Mouse (Mus musculus): ENCODE results near the gene Foxf1.

Foxf1 gene

DNA sequence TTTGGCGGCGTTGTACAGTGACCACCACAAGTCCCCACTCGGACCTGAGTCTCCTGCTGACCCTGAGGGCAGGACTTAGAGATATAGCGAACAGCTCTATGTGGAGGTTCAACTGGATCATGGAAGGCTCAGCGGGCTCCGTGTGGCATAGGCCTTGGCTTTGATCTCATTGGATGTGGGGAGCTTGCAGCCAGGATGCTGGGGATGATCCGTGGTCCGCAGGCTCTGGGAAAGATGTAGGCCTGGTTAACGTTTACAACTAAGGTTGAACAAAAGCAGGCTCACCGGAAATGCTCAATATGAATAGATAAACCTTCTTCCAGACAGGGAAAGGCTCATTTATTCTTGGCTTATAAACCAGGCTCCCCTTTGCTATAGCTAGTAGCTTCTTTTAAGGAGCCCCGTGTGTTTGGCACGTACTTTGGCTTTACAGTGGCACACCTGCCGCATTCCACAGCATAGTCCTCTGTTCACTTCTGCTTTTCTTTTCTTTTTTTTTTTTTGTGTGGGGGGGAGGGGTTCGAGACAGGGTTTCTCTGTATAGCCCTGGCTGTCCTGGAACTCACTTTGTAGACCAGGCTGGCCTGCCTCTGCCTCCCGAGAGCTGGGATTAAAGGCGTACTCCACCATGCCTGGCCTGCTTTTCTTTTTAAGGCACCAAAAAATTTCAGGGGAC is 45.2 kb downstream of the Foxf1 start:
- DNase-seq (ENCODE audit: low spot score in 2 of 2), result no peak

DNA sequence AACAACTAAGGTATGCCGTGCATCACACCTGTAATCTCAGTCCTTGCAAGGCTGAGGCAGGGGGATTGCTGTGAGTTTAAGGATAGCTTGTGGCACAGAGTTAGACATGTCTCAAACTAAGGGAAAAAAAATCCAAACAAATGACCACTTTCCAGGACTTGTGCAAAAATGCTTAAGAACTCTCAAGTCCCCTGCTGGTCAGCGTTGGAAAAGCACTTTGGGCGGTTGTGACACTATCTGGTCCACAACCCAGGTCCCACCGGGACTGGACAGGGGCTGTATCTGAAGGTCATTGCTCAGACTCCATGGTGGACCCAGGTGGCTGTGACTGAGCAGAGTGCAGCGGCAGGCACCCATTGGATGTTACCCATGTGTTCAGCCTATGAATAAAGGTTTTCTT is 46.3 kb downstream of the Foxf1 start:
- no peak for DNase-seq (ENCODE audit: low spot score in 2 of 2)

DNA sequence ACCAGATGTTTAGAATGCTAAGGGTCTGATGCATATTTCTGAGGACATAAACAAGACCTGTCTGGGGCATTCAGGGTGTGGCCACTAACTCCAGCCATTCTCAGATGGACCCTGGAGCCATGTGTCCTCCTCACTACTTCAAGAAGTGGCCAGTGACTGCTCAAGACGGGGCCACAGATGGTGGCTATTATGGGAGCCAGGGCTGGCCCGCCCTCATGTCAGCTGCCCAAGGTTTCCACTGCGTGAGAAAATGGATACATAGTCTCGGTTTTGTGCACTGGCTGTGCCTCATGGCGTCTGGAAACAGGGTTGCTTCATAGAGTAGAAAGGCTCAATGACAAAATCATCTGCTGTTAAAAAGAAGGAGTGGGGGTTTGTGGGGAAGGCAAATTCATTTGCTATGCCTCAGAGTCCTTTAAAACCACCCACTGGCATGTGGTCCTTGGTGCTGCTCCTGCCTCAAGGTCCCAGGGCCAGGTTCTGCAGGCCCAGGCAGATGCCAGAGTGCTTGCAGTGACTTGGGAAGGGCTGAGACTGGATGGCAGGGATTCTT is 48.9 kb downstream of the Foxf1 start:
- DNase-seq (ENCODE audit: low spot score in 2 of 2), result no peak

DNA sequence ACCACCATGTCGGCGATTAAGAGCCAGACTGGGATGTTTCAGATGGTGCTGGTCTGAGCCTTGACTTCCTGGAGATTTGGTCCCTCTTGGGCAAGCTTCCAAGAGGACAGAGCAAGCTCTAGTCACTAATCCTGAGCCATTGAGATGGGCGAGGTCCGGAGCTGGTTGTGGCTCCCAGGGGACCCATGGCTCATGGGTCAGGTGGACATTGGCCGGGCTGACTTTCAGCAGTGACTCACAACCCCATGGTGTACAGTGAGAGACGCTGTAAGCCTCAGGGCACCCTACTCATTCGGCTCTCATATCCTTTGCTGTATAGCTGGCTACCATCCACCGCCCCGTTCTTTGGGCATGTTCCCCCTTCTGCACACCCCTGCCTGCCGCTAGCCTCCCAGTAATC is 49.9 kb downstream of the Foxf1 start:
- DNase-seq (ENCODE audit: low spot score in 2 of 2), result no peak

DNA sequence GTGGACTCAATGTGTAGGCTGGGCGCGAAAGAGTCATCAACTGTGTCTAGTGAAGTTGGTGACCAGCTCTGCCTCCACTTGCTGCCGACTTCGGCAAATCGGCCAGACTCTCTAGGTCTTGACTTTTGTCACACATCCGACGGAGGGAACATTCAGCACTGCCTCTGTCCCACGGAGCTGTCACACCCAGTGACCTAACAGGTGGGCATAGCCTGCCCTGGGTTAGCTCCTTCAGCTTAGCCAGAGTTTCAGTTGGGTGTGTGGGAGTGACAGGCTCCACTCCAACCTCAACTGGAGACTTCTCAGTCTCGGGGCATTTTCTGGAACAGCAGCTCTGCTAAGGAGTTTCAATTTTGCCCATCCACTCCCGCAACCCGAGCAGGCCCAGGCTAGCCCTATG is 50.3 kb downstream of the Foxf1 start:
- DNase-seq (ENCODE audit: low spot score in 2 of 2), result no peak

DNA sequence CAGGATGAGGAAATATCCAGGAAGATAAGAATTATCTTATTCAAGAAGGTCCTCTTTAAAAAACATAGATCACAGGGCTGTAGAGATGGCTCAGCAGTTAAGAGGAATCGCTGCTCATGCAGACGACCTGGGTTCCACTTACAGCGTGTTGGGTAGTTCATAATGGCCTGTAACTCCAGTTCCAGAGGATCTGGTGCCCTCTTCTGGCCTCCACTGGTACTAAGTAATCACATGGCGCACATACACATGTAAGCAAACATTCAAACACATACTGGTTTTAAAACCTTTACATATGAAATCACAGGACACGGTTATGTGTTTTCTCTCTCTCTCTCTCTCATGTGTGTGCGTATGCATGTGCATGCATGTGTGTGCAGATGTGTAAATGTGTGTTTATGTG is 52.7 kb downstream of the Foxf1 start:
- no peak for DNase-seq (ENCODE audit: low spot score in 2 of 2)

Data from cerebellum, postnatal 4 days (tissue).